Mouse (Mus musculus) cerebellum, postnatal 14 days (tissue): Measurements from ENCODE around the gene Sbno2.

ENCODE experiments used
- DNase-seq, 2 experiments: peaks; one replicate each; pipeline ENCODE4 v3.0.0; 2021; ENCODE audit warnings: mixed read lengths in 2 of 2

Gene Sbno2

DNA sequence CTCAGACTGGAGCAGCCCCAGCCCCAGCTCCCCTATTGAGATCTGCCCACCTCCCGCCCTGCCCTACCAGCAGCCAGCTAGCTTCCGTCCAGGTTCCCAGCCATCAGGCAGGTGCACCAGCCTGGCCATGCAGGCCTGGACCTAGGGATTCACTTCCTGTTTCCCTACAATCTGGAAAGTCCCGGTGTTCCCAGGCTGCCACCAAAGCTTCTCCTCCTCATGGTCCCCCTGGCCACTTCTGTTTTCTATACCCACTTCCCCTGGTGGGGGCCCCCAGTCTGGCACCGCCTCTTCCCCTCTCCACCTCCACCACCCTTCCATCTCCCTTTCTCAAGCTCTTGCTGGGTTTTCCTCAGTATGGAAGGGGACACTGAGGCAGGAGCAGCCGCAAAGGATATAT, at the start of gene Sbno2:
Sbno2 (minus strand) TSS at position 112 of the 400 bp plus-strand sequence.
- no peak for DNase-seq

DNA sequence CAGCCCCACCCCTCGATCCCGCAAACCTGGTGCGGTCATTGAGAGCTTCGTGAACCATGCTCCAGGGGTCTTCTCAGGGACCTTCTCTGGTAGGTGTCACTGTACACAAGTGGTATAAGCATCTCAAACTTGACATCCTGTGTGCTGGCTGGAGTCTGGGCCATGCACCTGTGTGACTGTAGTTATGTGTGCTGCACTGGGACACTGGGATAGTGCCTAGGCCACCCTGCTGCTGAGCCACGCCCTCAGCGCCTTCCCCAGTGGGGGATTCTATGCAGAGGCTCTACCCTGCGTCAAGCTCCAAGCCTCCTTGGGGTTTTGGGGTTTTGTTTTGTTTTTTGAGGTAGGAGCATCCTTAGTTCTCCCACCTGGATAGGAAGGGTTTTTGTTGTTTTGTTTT, 49.0 kb upstream of the Sbno2 start:
- peak in 1 of 2 experiments; percentile 10 for DNase-seq

DNA sequence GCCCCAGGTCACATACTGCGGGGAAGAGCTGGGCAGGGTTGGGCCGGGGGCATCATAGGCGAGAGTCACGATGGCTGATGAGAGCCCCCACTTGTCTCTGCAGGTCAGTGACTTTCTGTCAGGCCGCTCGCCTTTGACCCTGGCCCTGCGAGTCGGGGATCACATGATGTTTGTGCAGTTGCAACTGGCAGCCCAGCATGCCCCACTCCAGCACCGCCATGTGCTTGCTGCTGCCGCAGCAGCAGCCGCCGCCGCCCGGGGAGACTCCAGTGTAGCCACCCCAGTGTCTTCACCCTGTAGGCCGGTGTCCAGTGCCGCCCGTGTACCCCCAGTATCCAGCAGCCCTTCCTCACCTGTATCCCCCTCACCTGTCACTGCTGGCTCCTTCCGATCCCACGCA, 48.3 kb upstream of the Sbno2 start:
- no peak for DNase-seq

DNA sequence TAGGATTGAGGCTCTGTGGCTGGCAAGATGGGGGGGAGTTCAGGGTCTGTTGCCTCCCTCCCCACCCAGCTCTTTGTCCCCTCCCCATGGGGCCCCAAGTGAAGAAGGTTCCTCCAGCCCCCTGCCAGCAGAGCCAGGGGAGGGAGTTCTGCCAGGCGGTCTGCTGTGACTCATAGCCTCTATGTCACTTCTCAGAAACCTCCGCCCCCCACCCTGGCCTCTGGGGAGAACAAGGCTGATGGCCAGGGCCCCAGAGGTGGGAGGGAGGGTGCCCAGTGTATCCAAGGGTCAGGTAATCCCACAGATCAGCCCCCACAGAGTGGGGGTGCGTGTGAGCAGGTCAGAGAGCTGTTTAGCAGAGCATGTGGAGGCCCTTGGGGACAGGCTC, 47.5 kb upstream of the Sbno2 start:
- peak in 1 of 2 experiments; percentile 38 for DNase-seq

GRCm38 (mm10) chr10:80152071-80152872, 46.9 kb upstream of the Sbno2 start:
- DNase-seq = peak in 1 of 2 experiments; percentile 47

DNA sequence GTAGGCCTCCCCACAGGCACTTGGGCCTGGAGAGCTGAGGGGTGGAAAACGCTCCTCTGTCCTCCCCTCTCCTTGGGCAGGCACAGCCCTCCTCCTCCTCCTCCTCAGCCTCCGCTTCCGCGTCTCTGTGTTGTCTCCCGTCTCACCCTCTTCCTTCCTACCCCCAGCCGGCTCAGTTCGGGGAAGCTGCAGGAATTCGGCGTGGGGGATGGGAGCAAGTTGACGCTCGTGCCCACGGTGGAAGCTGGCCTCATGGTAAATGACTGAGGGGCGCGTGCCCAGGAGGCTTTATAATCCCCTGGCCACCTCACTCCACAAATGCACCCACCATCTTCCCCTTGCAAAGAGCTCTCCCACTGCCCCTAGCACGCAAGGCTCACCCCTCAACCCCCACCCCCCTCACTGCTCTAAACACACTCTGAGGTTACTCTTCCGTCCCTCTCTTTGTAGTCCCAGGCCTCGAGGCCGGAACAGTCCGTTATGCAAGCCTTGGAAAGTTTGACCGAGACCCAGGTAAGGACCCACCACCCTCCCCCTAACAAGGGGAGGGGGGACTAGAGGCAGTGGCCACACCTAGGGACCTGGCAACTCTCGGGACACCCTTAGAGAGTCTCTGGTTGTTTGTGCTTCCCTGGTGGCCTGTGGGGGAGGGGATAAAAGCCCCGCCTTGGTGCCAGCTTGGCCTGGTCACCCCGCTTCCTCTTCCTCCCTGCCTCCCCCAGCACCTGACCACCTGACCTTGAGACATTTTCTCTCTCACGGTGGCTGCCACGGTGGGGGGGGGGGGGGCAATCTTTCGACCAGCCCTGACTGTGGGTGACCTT, 46.1 kb upstream of the Sbno2 start:
- DNase-seq = peak; percentile 70 to 79

DNA sequence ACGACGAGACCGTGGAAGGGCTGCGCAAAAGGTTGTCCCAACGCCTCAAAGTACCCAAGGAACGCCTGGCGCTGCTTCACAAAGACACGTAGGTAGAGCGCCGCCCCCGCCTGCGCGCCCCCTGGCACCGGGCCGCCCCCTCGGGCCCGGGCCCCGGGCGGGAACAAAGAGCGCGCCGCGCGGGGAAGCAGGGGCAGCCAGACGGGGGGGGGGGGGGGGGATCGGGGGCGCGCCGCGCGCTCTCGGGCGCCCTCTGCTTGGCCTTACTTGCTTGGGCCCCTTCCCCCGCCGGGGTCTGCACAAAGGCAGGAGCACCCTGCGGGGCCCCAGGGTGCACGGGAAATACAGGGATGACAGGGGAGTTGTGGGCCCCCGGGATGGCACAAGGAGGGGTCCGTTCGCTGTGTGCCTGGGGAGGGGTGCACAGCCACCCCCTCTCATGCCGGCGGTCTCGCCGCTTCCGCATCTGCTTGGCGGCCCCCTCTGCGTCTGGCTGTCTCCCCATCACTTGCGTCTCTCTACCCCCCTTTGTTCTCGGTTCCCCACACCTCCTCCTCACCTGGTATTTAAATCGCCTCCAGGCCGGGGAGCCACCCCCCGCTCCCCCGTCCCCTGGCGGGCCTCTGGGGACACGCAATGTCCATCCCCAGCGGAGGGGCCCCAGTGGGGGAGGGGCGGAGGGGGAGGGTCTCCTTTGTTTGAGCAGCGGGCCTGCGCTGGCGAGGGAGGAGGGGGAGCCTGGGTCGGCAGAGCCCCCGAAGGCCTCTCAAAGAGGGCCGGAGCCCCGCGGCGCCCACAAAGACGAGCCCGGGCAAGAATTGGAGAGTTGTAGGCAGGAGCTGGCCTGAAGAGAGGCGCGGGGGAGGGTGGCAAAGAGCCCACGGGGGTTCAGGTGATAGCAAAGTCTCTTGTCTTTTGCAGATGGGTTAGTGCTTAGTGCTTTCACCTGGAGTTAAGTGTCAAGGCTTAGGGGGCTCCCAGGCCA, 45.1 kb upstream of the Sbno2 start:
- peak; percentile 80 to 82 for DNase-seq

GRCm38 (mm10) chr10:80149291-80150225, 44.2 kb upstream of the Sbno2 start:
- DNase-seq = peak; percentile 98 to 99

DNA sequence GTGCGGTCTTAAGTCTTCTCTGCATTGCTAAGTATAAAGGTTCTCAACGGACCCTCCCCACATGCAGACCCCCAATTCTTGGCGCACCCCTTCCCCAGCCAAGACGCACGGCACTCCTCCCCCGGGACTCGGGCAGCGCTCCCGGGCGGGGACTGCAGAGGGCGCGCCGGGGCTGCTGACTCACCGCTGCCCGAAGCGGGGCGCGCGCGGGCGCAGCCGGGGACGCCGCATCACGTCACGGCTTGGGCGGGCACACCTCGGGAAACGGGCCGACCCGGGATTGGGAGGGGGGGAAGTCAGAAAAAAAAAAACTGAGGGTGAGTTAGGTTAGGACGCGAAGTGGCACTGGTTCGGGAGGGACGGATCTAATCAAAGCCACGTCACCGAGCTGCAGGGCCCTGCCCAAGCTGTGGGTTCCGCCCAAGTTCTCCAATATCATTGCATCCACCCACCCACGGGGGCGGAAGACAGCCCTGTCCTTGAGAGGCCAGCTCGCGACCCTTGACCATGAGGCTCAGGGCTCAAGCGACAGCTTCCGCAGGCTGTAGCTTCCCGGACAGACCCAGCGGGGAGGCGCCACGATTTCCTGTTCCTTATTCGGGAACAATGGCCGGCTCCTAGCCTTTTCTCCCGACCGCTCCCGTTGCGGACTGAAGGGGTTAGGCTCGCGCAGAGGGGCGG, 43.4 kb upstream of the Sbno2 start:
- peak; percentile 95 to 97 for DNase-seq

DNA sequence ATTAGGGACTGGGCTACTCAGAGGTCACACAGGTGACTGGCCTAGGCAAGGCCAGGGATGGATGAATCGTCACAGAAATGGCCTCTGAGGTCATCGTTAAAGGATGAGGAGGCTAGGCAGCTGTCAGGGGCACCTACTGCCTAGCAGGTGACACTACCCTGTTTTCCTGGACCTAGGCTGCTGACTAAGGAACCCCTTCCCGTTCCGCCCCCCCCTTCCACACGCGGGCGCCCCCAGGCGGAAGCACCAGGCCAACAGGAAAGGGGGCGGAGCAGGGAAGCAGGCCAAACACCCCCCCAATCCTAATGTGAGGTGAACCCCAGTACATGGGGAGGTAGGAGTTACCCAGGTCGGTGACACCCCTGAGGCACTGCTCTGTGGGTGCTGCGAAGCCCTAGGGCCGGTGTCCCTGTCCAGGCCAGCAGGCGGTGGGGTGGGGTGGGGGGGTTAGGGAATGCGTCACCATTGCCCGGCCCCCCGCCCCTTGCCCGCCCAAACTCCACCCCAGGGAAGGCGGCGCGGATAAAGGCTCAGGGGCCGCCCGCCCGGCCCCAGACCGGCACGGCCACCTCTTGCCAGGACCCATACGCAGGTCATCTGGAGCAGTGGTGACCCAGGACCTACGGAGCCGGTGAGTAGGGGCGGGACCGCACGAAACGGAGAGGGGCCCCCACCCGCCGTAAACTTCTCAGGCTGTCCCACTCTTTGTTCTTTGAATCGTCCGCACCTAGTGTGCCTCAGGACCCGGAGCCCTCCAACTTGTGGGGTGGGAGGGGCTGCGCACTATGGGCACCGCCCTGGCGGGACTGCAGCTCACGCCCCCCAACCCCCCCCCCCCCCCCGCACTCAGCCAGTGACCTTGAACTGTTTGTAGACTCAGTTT, 42.6 kb upstream of the Sbno2 start, which contains the start of gene Midn:
Midn (plus strand) TSS at position 554 of the 883 bp plus-strand sequence.
- DNase-seq = peak; percentile 75 to 84

DNA sequence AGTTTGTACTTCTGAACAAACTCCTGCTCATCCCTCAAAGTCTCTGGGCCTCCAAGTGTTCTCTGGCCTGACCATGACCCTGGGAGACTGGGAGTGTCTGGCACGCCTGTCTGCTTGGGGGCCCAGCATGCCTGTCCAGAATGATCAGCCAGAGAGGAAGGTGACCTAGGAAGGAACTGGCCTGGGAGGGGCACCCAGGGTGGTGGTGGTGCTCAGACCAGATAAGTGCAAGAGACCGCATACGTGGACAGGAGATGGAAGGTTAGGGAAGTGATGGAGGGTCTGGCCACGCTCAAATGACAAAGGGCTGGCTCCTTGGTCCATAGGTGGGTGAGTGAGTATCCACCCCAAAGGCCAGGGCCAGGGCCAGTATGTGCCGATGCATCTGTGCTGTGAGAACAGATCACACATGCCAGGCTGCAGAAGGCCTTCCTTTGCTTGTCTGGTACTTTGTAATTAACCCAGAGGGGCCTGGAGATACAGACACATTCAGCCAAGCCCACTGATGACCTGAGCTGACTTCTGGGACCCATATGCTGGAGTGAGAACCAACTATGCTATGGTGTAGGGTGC, 41.9 kb upstream of the Sbno2 start:
- peak in 1 of 2 experiments; percentile 36 for DNase-seq

DNA sequence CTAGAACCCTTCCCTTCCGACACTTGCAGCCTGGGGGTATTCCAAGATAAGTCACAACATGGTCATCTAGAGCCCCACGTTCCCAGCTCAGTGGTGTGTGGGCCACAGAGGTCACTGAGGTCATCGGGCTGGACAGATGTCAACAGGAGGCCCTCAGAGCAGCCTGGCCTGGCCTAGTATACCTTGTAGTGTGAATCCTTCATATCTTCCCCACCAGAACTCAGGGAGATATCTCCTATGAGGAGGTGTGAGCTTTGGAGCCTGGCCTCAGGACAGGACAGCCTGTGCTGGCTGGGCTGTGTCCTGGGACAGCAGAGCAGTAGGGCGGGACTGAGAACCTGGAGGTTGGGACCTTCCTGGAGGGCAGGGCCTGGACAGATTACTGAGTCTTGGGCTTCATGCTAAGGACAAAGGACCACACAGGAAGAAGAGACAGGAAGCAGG, 41.2 kb upstream of the Sbno2 start:
- DNase-seq = peak in 1 of 2 experiments; percentile 33

- peak; percentile 54 to 69 for DNase-seq
These were observed 40.5 kb upstream of the Sbno2 start for GRCm38 (mm10) chr10:80145896-80146295.

DNA sequence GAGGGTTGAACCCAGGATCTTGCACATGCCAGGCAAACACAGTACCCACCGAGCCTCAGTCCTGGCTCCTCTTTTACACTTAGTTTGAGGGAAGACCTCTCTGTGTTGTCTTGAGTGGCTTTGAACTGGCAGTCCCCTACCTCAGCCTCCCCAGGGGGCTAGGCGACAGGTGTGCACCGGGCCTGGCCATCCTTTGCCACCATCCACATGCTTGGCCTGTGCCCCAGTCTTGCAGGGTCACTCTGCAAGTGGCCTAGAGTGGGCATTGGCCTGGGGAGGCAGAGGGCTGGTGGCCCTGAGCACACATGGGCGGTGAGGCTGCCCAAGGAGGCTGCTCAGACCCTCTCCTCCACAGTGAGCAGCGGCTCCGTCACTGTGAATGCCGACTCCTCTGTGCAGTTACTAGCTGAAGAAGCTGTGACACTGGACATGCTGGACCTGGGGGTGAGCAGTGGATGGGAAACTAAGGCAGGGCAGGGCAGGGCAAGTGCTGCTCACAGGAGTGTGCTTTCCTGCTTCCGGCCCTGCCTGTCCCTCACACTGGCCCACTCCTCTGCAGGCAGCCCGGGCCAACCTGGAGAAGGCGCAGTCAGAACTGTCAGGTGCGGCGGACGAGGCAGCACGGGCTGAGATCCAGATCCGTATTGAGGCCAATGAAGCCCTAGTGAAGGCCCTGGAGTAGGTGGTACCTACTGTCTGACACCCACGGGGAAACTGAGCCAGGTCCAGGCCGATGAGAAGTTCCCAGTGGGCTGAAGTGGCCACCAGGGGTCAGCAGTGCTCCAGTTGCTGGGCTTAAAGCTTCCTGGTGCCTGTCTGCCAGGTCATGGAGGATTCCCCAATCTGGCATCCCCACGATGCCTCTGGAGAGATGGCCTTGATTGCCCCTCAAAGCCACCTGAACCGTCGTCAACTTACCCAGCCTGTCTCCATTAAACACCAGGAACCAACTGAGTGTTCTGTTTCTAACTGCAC, 39.8 kb upstream of the Sbno2 start:
- peak; percentile 86 to 92 for DNase-seq

DNA sequence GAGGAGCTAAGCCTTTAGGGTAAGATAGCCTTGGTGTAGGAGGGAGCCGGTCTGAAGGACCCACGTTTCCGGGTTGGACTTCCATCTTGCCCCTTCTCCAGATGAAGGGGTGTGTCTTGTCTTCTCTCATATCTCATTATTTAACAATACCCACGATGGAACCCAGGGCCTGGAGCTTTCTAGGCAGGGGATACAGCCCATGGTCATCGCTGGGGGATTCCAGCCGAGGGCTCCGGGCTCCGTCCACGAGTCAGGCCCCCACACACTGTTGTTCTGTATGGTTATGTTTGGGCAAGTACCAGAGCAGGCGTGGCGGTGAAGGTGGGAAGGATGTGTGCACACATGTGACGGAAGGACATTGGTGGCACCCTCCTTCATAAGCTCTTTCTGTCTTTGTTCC, 38.8 kb upstream of the Sbno2 start:
- DNase-seq = peak in 1 of 2 experiments; percentile 16

- peak in 1 of 2 experiments; percentile 34 for DNase-seq
These were observed 38.3 kb upstream of the Sbno2 start for GRCm38 (mm10) chr10:80143664-80144063.

GRCm38 (mm10) chr10:80142530-80142925, 37.2 kb upstream of the Sbno2 start:
- no peak for DNase-seq
